In the genomic region with DNA sequence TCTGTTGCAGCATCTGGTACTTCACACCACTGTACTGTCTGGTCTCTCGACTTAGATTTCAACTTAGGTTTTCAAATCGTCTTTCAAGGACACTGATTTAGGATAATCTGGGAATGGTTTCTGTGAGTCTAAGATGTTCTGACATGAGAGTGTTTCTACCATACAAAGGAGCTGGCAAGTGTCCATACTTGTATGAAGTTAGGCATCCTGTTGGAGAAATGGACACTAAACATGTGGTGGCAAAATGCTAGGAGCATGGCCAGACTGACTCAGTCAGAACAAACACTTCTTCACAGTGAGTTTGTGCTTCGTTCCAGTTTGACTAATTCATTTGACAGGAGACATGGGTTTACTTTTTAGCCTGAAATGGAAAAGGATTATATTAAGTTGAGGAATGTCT, we compare ENCODE assay signal across 19 mouse cellular contexts.
"Had no signal": no experiment of that assay in that cellular context is flagged by ENCODE, and none has a peak within 500 bp of the region (broad histone marks: within the 10 kb centered on the region; RNA-seq: fewer than 3 reads in every experiment).

No protein-coding gene starts in this region.

- H3K27ac ChIP-seq: kidney, postnatal 0 days; layer of hippocampus, adult 2 months; left cerebral cortex, adult 2 months; liver, embryonic 13.5 days; neural tube, embryonic 13.5 days; stomach, embryonic 15.5 days had no signal

- DNase-seq: kidney, adult 2 months; kidney, postnatal 25 days; layer of hippocampus, adult 9-11 months; liver, embryonic 13.5 days; lung, postnatal 4 days; midbrain, embryonic 14.5 days; right cerebral cortex, adult 18-20 months; right cerebral cortex, postnatal 14 days; right cerebral cortex, postnatal 4 days; spleen, adult 18-20 months; thymus, postnatal 25 days had no signal

- ATAC-seq: intestine, postnatal 0 days had no signal

- H3K4me1 ChIP-seq: liver, embryonic 13.5 days; neural tube, embryonic 13.5 days; stomach, embryonic 15.5 days had no signal

- H3K36me3 ChIP-seq: liver, embryonic 13.5 days; neural tube, embryonic 13.5 days; stomach, embryonic 15.5 days had no signal

- H3K9ac ChIP-seq: liver, embryonic 13.5 days; neural tube, embryonic 13.5 days; stomach, embryonic 15.5 days had no signal

- H3K27me3 ChIP-seq: liver, embryonic 13.5 days; neural tube, embryonic 13.5 days; stomach, embryonic 15.5 days had no signal

- H3K4me3 ChIP-seq: layer of hippocampus, adult 2 months; left cerebral cortex, adult 2 months; liver, embryonic 13.5 days; myocyte; neural tube, embryonic 13.5 days; stomach, embryonic 15.5 days had no signal

- H3K4me2 ChIP-seq: liver, embryonic 13.5 days; midbrain, embryonic 11.5 days; neural tube, embryonic 13.5 days; stomach, embryonic 15.5 days had no signal

- H3K9me3 ChIP-seq: liver, embryonic 13.5 days; neural tube, embryonic 13.5 days; stomach, embryonic 15.5 days had no signal
